Mouse (Mus musculus) kidney, postnatal 0 days (tissue): ENCODE data around the gene Itpkc. TPM values are rescaled to one million over a fixed set of nuclear protein-coding genes. Genes with fewer than 3 reads are reported as not detected.

Experiments
- ATAC-seq: fragments of 200-750 bp; cut with Nextera tagmentation; replicated peaks from 2 replicates; pipeline ENCODE4 v1.8.0; 2017; ENCODE audit warnings: low read depth, moderate number of reproducible peaks, moderate TSS enrichment, moderate library complexity; ENCODE audit not compliant: low FRiP score
- DNase-seq: peaks from one replicate; pipeline ENCODE4 v3.0.0-alpha.2; 2016; ENCODE audit warnings: low spot score
- H3K27ac ChIP-seq: fragments of 300-500 bp; sonication (generic); 2 replicates; pipeline ENCODE4 v1.5.1; 2014; ENCODE audit warnings: mild to moderate bottlenecking
- H3K27me3 ChIP-seq: fragments of 300-500 bp; sonication (generic); 2 replicates; pipeline ENCODE4 v1.6.1; 2014; ENCODE audit warnings: low read length, mixed read lengths; ENCODE audit not compliant: insufficient read depth
- H3K36me3 ChIP-seq: fragments of 300-500 bp; sonication (generic); 2 replicates; pipeline ENCODE4 v1.6.1; 2014; ENCODE audit warnings: low read length, mixed read lengths; ENCODE audit not compliant: insufficient read depth
- H3K4me1 ChIP-seq: fragments of 300-500 bp; sonication (generic); replicated peaks from 2 replicates; pipeline ENCODE4 v1.6.1; 2014; ENCODE audit warnings: antibody characterized with exemption, low read length, mixed read lengths; ENCODE audit not compliant: insufficient read depth
- H3K4me2 ChIP-seq: fragments of 300-500 bp; sonication (generic); 2 replicates; pipeline ENCODE4 v1.6.1; 2014; ENCODE audit warnings: mild to moderate bottlenecking, low read length, moderate library complexity, mixed read lengths
- H3K4me3 ChIP-seq: fragments of 300-500 bp; sonication (generic); replicated peaks from 2 replicates; pipeline ENCODE4 v1.5.1; 2014; ENCODE audit warnings: low read depth, low read length
- H3K9ac ChIP-seq: fragments of 300-500 bp; sonication (generic); 2 replicates; pipeline ENCODE4 v1.6.1; 2014; ENCODE audit warnings: low read depth, low read length
- H3K9me3 ChIP-seq: fragments of 300-500 bp; sonication (generic); replicated peaks from 2 replicates; pipeline ENCODE4 v1.6.1; 2016; ENCODE audit warnings: low read length, inconsistent platforms, mixed read lengths
- CTCF ChIP-seq: IDR thresholded peaks from 2 replicates; pipeline ENCODE4 v1.5.1; 2016; ENCODE audit warnings: antibody characterized with exemption, low read depth, mild to moderate bottlenecking, moderate library complexity
- WGBS: fragments of 180-500 bp; shearing (Covaris S2); extraction: QIAGEN DNeasy Blood & Tissue Kit; methylation state at CpG from one replicate; pipeline ENCODE4 v1.1.7; 2014; 5-methylcytosine and 5-hydroxymethylcytosine counted together
- polyA plus RNA-seq: library from polyadenylated mRNA; unstranded; fragments of >200 nt; fragmentation: Nextera tagmentation; extraction: Ambion mirVana; gene quantifications from 2 replicates; pipeline ENCODE4 v1.2.1, GENCODE M21; 2015

Gene Itpkc
- polyA plus RNA-seq, 1 experiment from 2014 or later: 3.6 TPM

- no peak for TF ChIP-seq CTCF
- Histone ChIP-seq H3K4me2 (peak overlapping the region; percentile 23; the same call in 1 of the 2 replicates), H3K27me3 (no peaks in the 10 kb centered on the region), H3K9ac (no peak overlapping the region), H3K4me3 (no peak overlapping the region), H3K4me1 (peaks cover 26% of the 10 kb centered on the region), H3K9me3 (no peaks in the 10 kb centered on the region), H3K36me3 (no peaks in the 10 kb centered on the region), H3K27ac (no peak overlapping the region)
- WGBS: 50% methylated on average over 11 of the region's 11 CpGs
- ATAC-seq (no peak), DNase-seq (no peak)
Measured at GRCm38 (mm10) chr7:27224877-27225575, 3.4 kb downstream of the Itpkc start.

GRCm38 (mm10) chr7:27222538-27222937 is 5.9 kb downstream of the Itpkc start:
- TF ChIP-seq CTCF: no peak
- H3K9ac ChIP-seq: no peak overlapping the region
- H3K4me3 ChIP-seq: no peak overlapping the region
- H3K27ac ChIP-seq: no peak overlapping the region
- no peaks in the 10 kb centered on the region for H3K9me3 ChIP-seq
- ATAC-seq: no peak
- 54% methylated on average over 1 of the region's 1 CpGs for WGBS
- H3K36me3 ChIP-seq: no peaks in the 10 kb centered on the region
- peaks cover 21% of the 10 kb centered on the region for H3K4me1 ChIP-seq
- H3K27me3 ChIP-seq: no peaks in the 10 kb centered on the region
- no peak overlapping the region for H3K4me2 ChIP-seq
- no peak for DNase-seq

- ATAC-seq (no peak), DNase-seq (no peak)
- H3K27ac ChIP-seq: no peak overlapping the region
- WGBS: 54% methylated on average over 6 of the region's 6 CpGs
- TF ChIP-seq CTCF: no peak
- no peak overlapping the region for H3K9ac ChIP-seq
- no peaks in the 10 kb centered on the region for H3K9me3 ChIP-seq
- no peak overlapping the region for H3K4me2 ChIP-seq
- H3K36me3 ChIP-seq: peaks cover 4% of the 10 kb centered on the region; the same call in 1 of the 2 replicates
- H3K4me1 ChIP-seq: peaks cover 15% of the 10 kb centered on the region
- H3K27me3 ChIP-seq: no peaks in the 10 kb centered on the region
- H3K4me3 ChIP-seq: no peak overlapping the region
Measured at GRCm38 (mm10) chr7:27221939-27222338, 6.5 kb downstream of the Itpkc start.

GRCm38 (mm10) chr7:27219937-27220336 is 8.5 kb downstream of the Itpkc start:
- no peak overlapping the region for H3K9ac ChIP-seq
- DNase-seq (no peak), ATAC-seq (no peak)
- H3K4me1 ChIP-seq: peaks cover 4% of the 10 kb centered on the region; the same call in 1 of the 2 replicates
- no peak overlapping the region for H3K27ac ChIP-seq
- no peaks in the 10 kb centered on the region for H3K9me3 ChIP-seq
- no peaks in the 10 kb centered on the region for H3K27me3 ChIP-seq
- WGBS: 62% methylated on average over 11 of the region's 11 CpGs
- peaks cover 14% of the 10 kb centered on the region; the same call in 1 of the 2 replicates for H3K36me3 ChIP-seq
- TF ChIP-seq CTCF: no peak
- H3K4me3 ChIP-seq: no peak overlapping the region
- no peak overlapping the region for H3K4me2 ChIP-seq

- no peaks in the 10 kb centered on the region for H3K9me3 ChIP-seq
- ATAC-seq: no peak
- no peak overlapping the region for H3K9ac ChIP-seq
- no peak for DNase-seq
- H3K4me1 ChIP-seq: 0 out of 2 replicates have a peak, but pooled peaks cover 1% of the 10 kb centered on the region
- H3K27me3 ChIP-seq: no peaks in the 10 kb centered on the region
- WGBS: 71% methylated on average over 7 of the region's 7 CpGs
- no peak for TF ChIP-seq CTCF
- H3K27ac ChIP-seq: no peak overlapping the region
- H3K4me3 ChIP-seq: no peak overlapping the region
- no peak overlapping the region for H3K4me2 ChIP-seq
- peaks cover 24% of the 10 kb centered on the region; the same call in 1 of the 2 replicates for H3K36me3 ChIP-seq
Measured at GRCm38 (mm10) chr7:27218586-27218985, 9.9 kb downstream of the Itpkc start.

- Histone ChIP-seq H3K4me3 (no peak overlapping the region), H3K4me2 (no peak overlapping the region), H3K27ac (no peak overlapping the region), H3K9ac (no peak overlapping the region), H3K9me3 (no peaks in the 10 kb centered on the region), H3K4me1 (no peaks in the 10 kb centered on the region), H3K36me3 (peaks cover 60% of the 10 kb centered on the region), H3K27me3 (no peaks in the 10 kb centered on the region)
- ATAC-seq (no peak), DNase-seq (no peak)
- WGBS: 82% methylated on average over 2 of the region's 2 CpGs
- TF ChIP-seq CTCF: no peak
Measured at GRCm38 (mm10) chr7:27212626-27213025, 15.8 kb downstream of the Itpkc start.
